In the genomic region with DNA sequence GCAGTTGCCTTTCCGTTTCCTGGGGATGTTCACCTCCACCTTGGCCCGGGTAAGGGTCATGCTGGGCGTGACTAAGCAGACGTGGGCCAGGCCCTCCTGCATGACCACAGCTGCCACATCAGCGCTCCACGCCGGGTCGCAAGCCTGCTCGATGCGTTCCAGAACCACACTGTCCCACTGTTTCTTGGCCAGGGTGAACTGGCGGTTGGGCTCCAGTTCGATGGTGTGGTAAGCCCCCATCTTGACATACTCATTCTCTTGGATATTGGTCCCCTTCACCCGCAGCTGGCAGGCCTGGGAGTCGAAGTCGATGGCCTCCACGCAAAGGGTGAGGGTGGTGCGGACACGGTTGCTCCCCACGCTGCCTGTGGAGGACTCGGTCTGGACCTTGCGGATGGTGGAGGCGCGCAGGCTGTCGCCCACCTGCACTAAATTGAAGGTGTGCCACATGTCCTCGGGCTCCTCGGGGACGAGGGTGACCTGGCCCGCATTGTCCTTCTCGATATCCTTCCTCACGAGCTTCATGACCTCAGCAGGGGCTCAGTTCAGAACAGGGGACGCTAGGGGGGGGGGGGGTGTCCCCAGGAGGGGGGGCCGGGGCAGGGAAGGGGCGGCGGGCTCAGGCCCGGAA, we compare ENCODE assay signal across 8 mouse cellular contexts. TPM values are rescaled to one million over a fixed set of nuclear protein-coding genes. Genes with fewer than 3 reads are reported as not detected.
DNase-seq lines count a peak whose midpoint lies in the region; ATAC-seq and TF ChIP-seq lines count a peak whose summit lies in the region.

No protein-coding gene starts in this region.

- 5% methylated on average over 32 of the region's 35 CpGs for WGBS in hindbrain, postnatal 0 days
- WGBS in midbrain, embryonic 10.5 days: 12% methylated on average over 33 of the region's 35 CpGs

- peak; percentile 17 to 26 for DNase-seq in thymus, adult 18-20 months
- DNase-seq in thymus, postnatal 25 days: no peak
- DNase-seq in cerebellum, postnatal 14 days: peak; percentile 45 to 52
- DNase-seq in gastrocnemius, adult 2 months: peak; percentile 41
- DNase-seq in hindbrain, postnatal 0 days (ENCODE audit: low spot score): peak; percentile 25
- DNase-seq in left cerebral cortex, postnatal 25 days (ENCODE audit: low spot score in 2 of 2): peak; percentile 4 to 8
- peak; percentile 44 for DNase-seq in midbrain, embryonic 10.5 days (ENCODE audit: low spot score)
- DNase-seq in spleen, postnatal 4 days (ENCODE audit: low spot score in 2 of 2): peak; percentile 34 to 70

- 0 out of 2 replicates have a peak, but pooled peaks cover 5% of the 10 kb centered on the region for H3K36me3 ChIP-seq in hindbrain, postnatal 0 days (ENCODE audit: insufficient read depth, low read length)
- H3K36me3 ChIP-seq in midbrain, embryonic 10.5 days: peaks cover 38% of the 10 kb centered on the region

- no peak for TF ChIP-seq CTCF in gastrocnemius, adult 2 months (IDR thresholded peaks at IDR 0.05)
- TF ChIP-seq CTCF in hindbrain, postnatal 0 days (IDR thresholded peaks at IDR 0.05; ENCODE audit: low read depth): no peak

- H3K9ac ChIP-seq in hindbrain, postnatal 0 days (replicated peaks; ENCODE audit: low read length): peak overlapping the region; percentile 46

- intact Hi-C loops in gastrocnemius, adult 2 months (cut with DNase I): loop anchor here (5.0 to 10.0 kb wide), 2 partner anchors 97 to 275 kb away; partner anchors contain the start of gene Mocs2
- intact Hi-C loops in left cerebral cortex, postnatal 25 days (cut with DNase I): loop anchor here (5.0 kb wide), 1 partner anchor 102 kb away; no protein-coding TSS in a partner anchor

- no peaks in the 10 kb centered on the region for H3K27me3 ChIP-seq in hindbrain, postnatal 0 days (ENCODE audit: insufficient read depth, low read length)
- no peaks in the 10 kb centered on the region for H3K27me3 ChIP-seq in midbrain, embryonic 10.5 days (ENCODE audit: low read depth, poor library complexity, severe bottlenecking)

- peak overlapping the region; percentile 99 for H3K4me2 ChIP-seq in hindbrain, postnatal 0 days (ENCODE audit: low read depth, low read length)

- peak overlapping the region; percentile 82 for H3K4me3 ChIP-seq in gastrocnemius, adult 2 months
- peak overlapping the region; percentile 62 for H3K4me3 ChIP-seq in hindbrain, postnatal 0 days (ENCODE audit: low read length)
- H3K4me3 ChIP-seq in midbrain, embryonic 10.5 days: peak overlapping the region; percentile 80

- H3K4me1 ChIP-seq in hindbrain, postnatal 0 days (ENCODE audit: insufficient read depth, low read length): no peaks in the 10 kb centered on the region
- peaks cover 25% of the 10 kb centered on the region for H3K4me1 ChIP-seq in midbrain, embryonic 10.5 days

- peak overlapping the region; percentile 95 for H3K27ac ChIP-seq in gastrocnemius, adult 2 months
- peak overlapping the region; percentile 76; the same call in 1 of the 2 replicates for H3K27ac ChIP-seq in hindbrain, postnatal 0 days
- H3K27ac ChIP-seq in midbrain, embryonic 10.5 days (replicated peaks): peak overlapping the region; percentile 93

- no peaks in the 10 kb centered on the region; the same call in 1 of the 2 replicates for H3K9me3 ChIP-seq in hindbrain, postnatal 0 days (ENCODE audit: low read length)
- peaks cover 2% of the 10 kb centered on the region; the same call in 1 of the 2 replicates for H3K9me3 ChIP-seq in midbrain, embryonic 10.5 days (replicated peaks)

- ATAC-seq in hindbrain, postnatal 0 days: peak; percentile 68

RNA-seq across cellular contexts. Expression of gene Pelo, which starts 0.5 kb away (rescaled TPM):
- 10 to 100 TPM; 10.5 to 10.7 TPM for total RNA-seq in gastrocnemius, adult 2 months (2021)
- total RNA-seq in hindbrain, postnatal 0 days (2014; rRNA removed): 9.8 and 16.0 TPM in 2 replicates
- 7.4 and 7.8 TPM in 2 replicates for polyA plus RNA-seq in hindbrain, postnatal 0 days (2015; fragmentation: Nextera tagmentation; extraction: Ambion mirVana)
- total RNA-seq in left cerebral cortex, postnatal 25 days (2021): 10 to 100 TPM; 20.5 to 22.8 TPM
- 5.9 and 7.7 TPM in 2 replicates for polyA plus RNA-seq in midbrain, embryonic 10.5 days (2016; fragmentation: Nextera tagmentation; extraction: Ambion mirVana)

RNA-seq across cellular contexts. Expression of gene Gm49395, which starts 12.2 kb away (rescaled TPM):
- 1 to 10 TPM; 2.6 to 3.3 TPM for total RNA-seq in gastrocnemius, adult 2 months (2021)
- 0.90 TPM in 1 of 2 replicates, not detected in the other for total RNA-seq in hindbrain, postnatal 0 days (2014; rRNA removed)
- 2.9 and 4.2 TPM in 2 replicates for polyA plus RNA-seq in hindbrain, postnatal 0 days (2015; fragmentation: Nextera tagmentation; extraction: Ambion mirVana)
- 1 to 10 TPM in 1 of 2 experiments, under 1 TPM in 1; 0.46 to 4.2 TPM for total RNA-seq in left cerebral cortex, postnatal 25 days (2021)
- 1.5 and 2.2 TPM in 2 replicates for polyA plus RNA-seq in midbrain, embryonic 10.5 days (2016; fragmentation: Nextera tagmentation; extraction: Ambion mirVana)

RNA-seq across cellular contexts. Expression of gene Itga1, which starts 12.3 kb away (rescaled TPM):
- 10 to 100 TPM in 1 of 2 experiments, 1 to 10 TPM in 1; 7.8 to 12.9 TPM for total RNA-seq in gastrocnemius, adult 2 months (2021)
- total RNA-seq in hindbrain, postnatal 0 days (2014; rRNA removed): 4.6 and 6.8 TPM in 2 replicates
- polyA plus RNA-seq in hindbrain, postnatal 0 days (2015; fragmentation: Nextera tagmentation; extraction: Ambion mirVana): 3.7 and 4.1 TPM in 2 replicates
- 1 to 10 TPM; 6.6 to 7.3 TPM for total RNA-seq in left cerebral cortex, postnatal 25 days (2021)
- polyA plus RNA-seq in midbrain, embryonic 10.5 days (2016; fragmentation: Nextera tagmentation; extraction: Ambion mirVana): 3.9 and 4.7 TPM in 2 replicates
